Mouse (Mus musculus): Measurements from ENCODE around the gene Ifngr1. TPM values are rescaled to one million over a fixed set of nuclear protein-coding genes. Genes with fewer than 3 reads are reported as not detected.
A peak's percentile ranks its signal among the peaks of the same experiment; 100 is the strongest.

Gene Ifngr1
- polyA plus RNA-seq, 1 experiment = 151 TPM

DNA sequence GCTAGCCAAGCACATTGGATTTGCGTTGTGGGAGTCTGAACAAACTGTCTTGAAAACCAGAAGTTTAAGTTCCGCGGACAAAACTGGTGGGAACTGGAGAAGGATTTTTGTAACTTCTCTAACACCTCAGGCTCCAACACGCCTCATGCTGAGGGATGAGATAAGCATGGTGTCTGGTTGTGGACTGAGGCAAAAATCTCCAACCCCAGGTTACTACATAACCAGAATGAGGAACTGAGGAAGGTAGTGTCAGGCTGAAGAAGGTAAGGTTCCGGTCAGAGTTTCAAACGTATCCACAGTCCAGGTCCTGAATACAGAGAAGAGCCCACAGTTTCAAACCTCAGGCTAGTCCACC is 486 bp upstream of the Ifngr1 start:
- H3K4me3 ChIP-seq (ENCODE audit: control insufficient read depth, insufficient read depth, low read length) = peak overlapping the region; percentile 38
- peaks cover 26% of the 10 kb centered on the region for H3K4me1 ChIP-seq (replicated peaks; ENCODE audit: control insufficient read depth, insufficient read depth, low read length)
- no peak for DNase-seq
- no peak for TF ChIP-seq POLR2A (IDR thresholded peaks at IDR 0.05; ENCODE audit: control insufficient read depth, extremely low read depth, insufficient read depth, low read length, poor library complexity)
- TF ChIP-seq CTCF (IDR thresholded peaks at IDR 0.05; ENCODE audit: borderline replicate concordance, control insufficient read depth, extremely low read depth, insufficient read depth, low read length, poor library complexity) = no peak
- H3K27ac ChIP-seq (ENCODE audit: control insufficient read depth, insufficient read depth, low read length) = no peak overlapping the region
- 13% methylated on average over 6 of the region's 6 CpGs for WGBS
- no peaks in the 10 kb centered on the region for H3K27me3 ChIP-seq (ENCODE audit: control insufficient read depth, insufficient read depth, low read length)
- H3K36me3 ChIP-seq (ENCODE audit: control insufficient read depth, insufficient read depth, low read length) = peaks cover 3% of the 10 kb centered on the region; the same call in 1 of the 2 replicates

DNA sequence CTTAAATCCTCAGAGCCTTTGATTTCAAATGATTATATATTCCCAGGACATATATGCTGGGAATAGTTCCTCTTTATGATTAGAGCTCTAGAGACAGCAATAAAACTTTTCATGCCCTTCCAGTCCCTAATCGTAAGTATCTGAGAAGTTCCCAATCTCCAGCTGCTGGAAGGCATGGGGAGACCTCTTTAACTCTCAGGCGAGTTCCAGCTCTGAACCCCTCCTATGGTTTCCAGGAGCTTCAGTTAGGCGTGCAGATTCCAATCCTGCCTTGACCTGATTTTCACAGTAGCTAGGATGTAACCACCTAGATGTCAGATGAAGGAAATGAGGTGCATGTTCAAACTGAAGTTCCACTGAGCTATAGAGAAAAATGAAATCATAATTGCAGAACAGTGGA is 807 bp downstream of the Ifngr1 start:
- TF ChIP-seq CTCF (IDR thresholded peaks at IDR 0.05; ENCODE audit: borderline replicate concordance, control insufficient read depth, extremely low read depth, insufficient read depth, low read length, poor library complexity) (no peak), POLR2A (IDR thresholded peaks at IDR 0.05; ENCODE audit: control insufficient read depth, extremely low read depth, insufficient read depth, low read length, poor library complexity) (no peak)
- Histone ChIP-seq H3K27me3 (ENCODE audit: control insufficient read depth, insufficient read depth, low read length) (no peaks in the 10 kb centered on the region), H3K4me1 (replicated peaks; ENCODE audit: control insufficient read depth, insufficient read depth, low read length) (peaks cover 32% of the 10 kb centered on the region), H3K27ac (ENCODE audit: control insufficient read depth, insufficient read depth, low read length) (peak overlapping the region; percentile 84), H3K36me3 (ENCODE audit: control insufficient read depth, insufficient read depth, low read length) (peaks cover 7% of the 10 kb centered on the region; the same call in 1 of the 2 replicates), H3K4me3 (ENCODE audit: control insufficient read depth, insufficient read depth, low read length) (peak overlapping the region; percentile 52)
- DNase-seq = no peak
- 3% methylated on average over 3 of the region's 3 CpGs for WGBS

DNA sequence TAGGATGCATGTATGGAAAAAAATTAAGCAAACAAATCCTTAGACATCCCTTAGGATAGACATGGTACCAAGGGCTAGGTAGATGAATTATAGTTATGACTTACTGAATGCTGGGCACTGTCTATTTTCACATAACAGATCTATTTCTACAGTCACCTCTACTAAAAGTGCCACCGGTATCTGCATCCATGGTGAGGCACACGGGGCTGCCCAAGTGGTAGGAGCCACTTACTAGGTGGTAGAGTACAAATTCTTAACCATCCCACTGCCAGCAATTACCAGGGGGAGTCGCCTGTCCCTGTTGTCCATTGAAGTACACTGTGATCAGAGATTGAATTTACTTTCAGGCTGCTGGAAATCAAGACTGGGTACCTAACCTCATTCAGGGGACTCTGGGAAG is 1.5 kb downstream of the Ifngr1 start:
- DNase-seq = no peak
- Histone ChIP-seq H3K27ac (ENCODE audit: control insufficient read depth, insufficient read depth, low read length) (peak overlapping the region; percentile 94), H3K27me3 (ENCODE audit: control insufficient read depth, insufficient read depth, low read length) (no peaks in the 10 kb centered on the region), H3K36me3 (ENCODE audit: control insufficient read depth, insufficient read depth, low read length) (peaks cover 9% of the 10 kb centered on the region; the same call in 1 of the 2 replicates), H3K4me3 (ENCODE audit: control insufficient read depth, insufficient read depth, low read length) (peak overlapping the region; percentile 34; the same call in 1 of the 2 replicates), H3K4me1 (replicated peaks; ENCODE audit: control insufficient read depth, insufficient read depth, low read length) (peaks cover 31% of the 10 kb centered on the region)
- TF ChIP-seq CTCF (IDR thresholded peaks at IDR 0.05; ENCODE audit: borderline replicate concordance, control insufficient read depth, extremely low read depth, insufficient read depth, low read length, poor library complexity) = no peak
- TF ChIP-seq POLR2A (IDR thresholded peaks at IDR 0.05; ENCODE audit: control insufficient read depth, extremely low read depth, insufficient read depth, low read length, poor library complexity) = no peak
- WGBS = 47% methylated on average over 3 of the region's 3 CpGs

DNA sequence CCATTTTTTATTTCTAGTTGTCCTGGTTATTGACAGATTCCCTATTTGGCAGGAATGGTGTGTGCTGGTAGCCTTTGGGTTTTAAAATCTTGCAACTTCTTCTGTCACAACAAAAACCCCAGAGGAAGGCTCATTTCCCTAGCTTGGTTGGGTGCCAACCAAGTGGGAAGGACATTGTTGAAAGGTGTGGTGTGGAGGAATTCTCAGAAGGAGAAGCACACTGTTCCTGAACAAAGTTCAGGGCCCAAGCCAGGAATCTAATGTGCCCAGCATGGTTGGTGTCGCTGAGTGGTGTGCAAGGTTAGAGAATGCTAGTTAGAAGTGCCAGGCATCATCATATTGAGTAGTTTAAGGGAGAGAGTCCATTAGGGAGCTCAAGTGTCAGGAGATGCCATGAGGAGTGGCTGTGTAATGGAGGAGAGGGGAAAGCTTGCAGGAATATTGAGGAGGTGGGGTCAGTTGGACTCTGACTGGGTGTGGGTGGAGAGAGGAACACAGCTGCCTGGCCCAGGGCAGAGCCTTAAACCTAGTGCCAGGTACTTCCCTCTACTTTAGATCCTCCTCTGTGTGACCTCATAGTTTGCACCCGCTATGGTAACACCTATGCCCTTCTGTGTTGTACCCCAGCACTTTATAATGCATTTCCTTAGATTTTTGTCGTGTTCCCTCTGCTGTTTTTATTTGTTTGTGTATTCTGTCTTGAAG is 2.6 kb downstream of the Ifngr1 start:
- Histone ChIP-seq H3K27ac (ENCODE audit: control insufficient read depth, insufficient read depth, low read length) (peak overlapping the region; percentile 94), H3K4me3 (ENCODE audit: control insufficient read depth, insufficient read depth, low read length) (peak overlapping the region; percentile 58), H3K27me3 (ENCODE audit: control insufficient read depth, insufficient read depth, low read length) (no peaks in the 10 kb centered on the region), H3K36me3 (ENCODE audit: control insufficient read depth, insufficient read depth, low read length) (peaks cover 20% of the 10 kb centered on the region), H3K4me1 (replicated peaks; ENCODE audit: control insufficient read depth, insufficient read depth, low read length) (peaks cover 37% of the 10 kb centered on the region)
- peak; percentile 54 for DNase-seq
- 26% methylated on average over 3 of the region's 3 CpGs for WGBS
- TF ChIP-seq POLR2A (IDR thresholded peaks at IDR 0.05; ENCODE audit: control insufficient read depth, extremely low read depth, insufficient read depth, low read length, poor library complexity) (no peak), CTCF (IDR thresholded peaks at IDR 0.05; ENCODE audit: borderline replicate concordance, control insufficient read depth, extremely low read depth, insufficient read depth, low read length, poor library complexity) (no peak)

DNA sequence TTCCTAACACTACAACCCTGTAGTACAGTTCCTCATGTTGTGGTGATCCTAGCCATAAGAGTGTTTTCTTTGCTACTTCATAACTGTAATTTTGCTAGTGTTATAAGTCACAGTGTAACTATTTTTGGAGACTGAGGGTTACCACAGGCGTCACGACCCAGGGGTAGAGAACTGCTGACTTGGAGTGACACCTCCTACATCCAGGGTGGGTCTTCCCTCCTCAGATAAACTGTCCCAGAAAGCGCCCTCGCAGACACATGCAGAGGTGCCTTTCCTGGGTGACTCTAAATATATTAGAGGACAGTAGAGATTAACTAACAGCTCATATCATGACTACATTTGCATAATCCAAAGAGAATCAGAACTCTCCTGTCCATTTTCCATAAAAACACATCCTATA is 5.1 kb downstream of the Ifngr1 start:
- TF ChIP-seq POLR2A (IDR thresholded peaks at IDR 0.05; ENCODE audit: control insufficient read depth, extremely low read depth, insufficient read depth, low read length, poor library complexity) (no peak), CTCF (IDR thresholded peaks at IDR 0.05; ENCODE audit: borderline replicate concordance, control insufficient read depth, extremely low read depth, insufficient read depth, low read length, poor library complexity) (no peak)
- peaks cover 43% of the 10 kb centered on the region for H3K36me3 ChIP-seq (ENCODE audit: control insufficient read depth, insufficient read depth, low read length)
- H3K27ac ChIP-seq (ENCODE audit: control insufficient read depth, insufficient read depth, low read length) = peak overlapping the region; percentile 95
- WGBS = 7% methylated on average over 4 of the region's 4 CpGs
- peak; percentile 38 for DNase-seq
- H3K4me3 ChIP-seq (ENCODE audit: control insufficient read depth, insufficient read depth, low read length) = no peak overlapping the region; the same call in 1 of the 2 replicates
- peaks cover 34% of the 10 kb centered on the region for H3K4me1 ChIP-seq (replicated peaks; ENCODE audit: control insufficient read depth, insufficient read depth, low read length)
- H3K27me3 ChIP-seq (ENCODE audit: control insufficient read depth, insufficient read depth, low read length) = no peaks in the 10 kb centered on the region

DNA sequence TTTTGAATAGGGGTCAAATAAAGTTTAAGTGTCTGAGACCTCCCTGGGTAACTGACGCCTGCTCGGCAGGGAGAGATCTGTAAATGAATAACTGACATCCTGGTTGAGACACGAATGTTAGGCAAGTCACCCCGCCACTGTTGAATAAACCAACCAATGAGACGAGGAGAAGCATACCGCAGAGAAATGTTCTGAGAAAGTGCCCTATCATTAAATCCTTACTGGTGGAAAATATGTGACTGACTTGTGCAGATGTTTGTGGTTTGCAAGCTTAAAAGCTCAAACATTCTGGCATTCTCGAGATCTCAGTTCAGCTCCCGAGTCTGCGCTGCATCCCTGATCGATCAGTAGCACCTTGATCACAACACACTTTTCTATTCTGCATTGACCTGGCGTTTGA is 6.3 kb downstream of the Ifngr1 start:
- H3K27ac ChIP-seq (ENCODE audit: control insufficient read depth, insufficient read depth, low read length) = peak overlapping the region; percentile 95

More for the DNA sequence above, 6.3 kb downstream of the Ifngr1 start:
- Histone ChIP-seq H3K4me3 (ENCODE audit: control insufficient read depth, insufficient read depth, low read length) (no peak overlapping the region), H3K4me1 (replicated peaks; ENCODE audit: control insufficient read depth, insufficient read depth, low read length) (peaks cover 34% of the 10 kb centered on the region), H3K36me3 (ENCODE audit: control insufficient read depth, insufficient read depth, low read length) (peaks cover 55% of the 10 kb centered on the region), H3K27me3 (ENCODE audit: control insufficient read depth, insufficient read depth, low read length) (no peaks in the 10 kb centered on the region)
- TF ChIP-seq POLR2A (IDR thresholded peaks at IDR 0.05; ENCODE audit: control insufficient read depth, extremely low read depth, insufficient read depth, low read length, poor library complexity) (no peak), CTCF (IDR thresholded peaks at IDR 0.05; ENCODE audit: borderline replicate concordance, control insufficient read depth, extremely low read depth, insufficient read depth, low read length, poor library complexity) (no peak)
- DNase-seq = peak; percentile 57
- 11% methylated on average over 11 of the region's 11 CpGs for WGBS

All from thymus, adult 2 months (tissue).